Mouse (Mus musculus) layer of hippocampus, postnatal 10 days (tissue): ENCODE measurements at regions not wholly inside any gene's neighbourhood (a gene's known extent, or its start where the extent isn't known, plus 50 kb on each side); places are given as distances from the start of the nearest gene placed in this dataset.
A peak's percentile ranks its signal among the peaks of the same experiment; 100 is the strongest.

Experiments used
- DNase-seq, 2 experiments: peaks; one replicate each; pipeline ENCODE4 v3.0.0; 2021; ENCODE audit warnings: low spot score in 2 of 2

DNA sequence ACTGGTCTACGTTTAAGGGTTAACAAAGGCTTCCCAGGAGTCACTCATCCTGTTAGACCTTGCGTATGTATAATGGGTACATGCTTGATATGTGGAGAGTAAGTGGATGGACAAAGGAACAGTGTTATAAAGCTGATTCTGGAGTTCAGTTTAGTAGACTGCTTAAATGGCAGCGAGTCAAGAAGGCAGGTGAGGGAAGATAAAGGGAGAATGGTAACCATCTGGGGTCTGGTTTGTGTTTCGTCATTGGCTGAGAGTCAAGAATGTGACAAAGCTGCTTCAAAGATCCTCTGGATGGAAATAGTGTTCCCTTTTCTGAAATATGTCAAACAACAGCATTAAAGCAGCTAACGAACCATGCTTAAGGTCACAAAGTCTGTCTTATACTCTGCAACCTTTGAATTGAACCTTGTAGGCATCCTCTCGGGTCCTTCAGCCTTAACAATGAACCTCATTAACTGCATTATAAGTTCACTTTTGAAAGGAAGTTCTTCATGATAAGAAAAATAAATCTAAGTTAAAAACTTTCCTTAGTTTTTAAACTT is 286.9 kb upstream of the 4930452B06Rik start:
- no peak for DNase-seq

DNA sequence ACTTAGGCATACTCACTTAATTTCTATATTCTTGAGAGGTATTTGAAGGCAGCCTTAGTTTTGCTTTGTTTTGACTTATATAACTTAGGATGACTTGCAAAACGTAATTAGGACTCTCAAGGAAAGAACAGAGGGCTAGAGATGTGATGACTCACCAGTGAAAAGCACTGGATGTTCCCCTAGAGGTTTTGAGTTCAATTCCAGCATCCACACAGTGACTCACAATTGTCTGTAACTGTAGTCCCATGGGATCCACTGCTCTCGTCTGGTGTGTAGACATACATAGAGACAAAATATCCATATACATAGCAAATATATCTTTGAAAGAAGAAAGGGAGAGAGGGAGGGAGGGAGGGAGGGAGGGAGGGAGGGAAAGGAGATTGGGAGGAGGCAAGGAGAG is 282.7 kb upstream of the 4930452B06Rik start:
- DNase-seq: no peak

DNA sequence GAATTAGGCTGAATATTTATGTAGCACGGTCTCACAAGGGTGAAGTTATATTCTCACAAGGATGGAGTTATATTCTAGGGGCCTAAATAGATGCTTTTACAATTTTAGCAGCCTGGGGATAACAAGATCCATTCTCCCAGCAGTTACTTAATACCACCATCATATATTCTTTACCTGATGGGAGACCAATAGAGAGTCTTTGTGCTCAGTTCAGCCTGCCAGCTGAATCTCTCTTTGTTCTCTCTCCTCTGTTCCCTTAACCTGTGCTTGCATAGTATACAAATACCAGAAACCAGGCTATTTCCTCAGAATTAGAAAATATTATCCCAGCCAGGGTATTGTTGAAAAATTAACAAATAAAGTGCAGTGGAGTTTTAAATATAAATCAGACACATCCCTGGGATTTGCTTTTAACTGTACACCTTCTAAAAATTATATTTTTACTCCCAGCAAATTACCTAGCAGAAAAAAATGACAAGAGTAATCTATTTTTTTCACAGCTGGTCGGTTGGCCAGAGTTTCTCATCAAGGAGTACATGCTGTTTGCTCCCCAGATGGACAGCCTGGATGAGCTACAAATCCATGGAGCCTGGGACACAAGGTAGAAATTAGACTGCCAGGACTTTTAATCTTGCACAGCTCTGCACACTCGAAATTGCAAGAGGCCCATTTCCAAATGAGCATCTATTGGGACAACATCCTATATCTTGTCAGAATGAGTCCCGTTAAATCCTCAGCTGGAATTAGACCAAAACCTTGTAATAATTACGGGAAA is 281.0 kb upstream of the 4930452B06Rik start:
- no peak for DNase-seq

DNA sequence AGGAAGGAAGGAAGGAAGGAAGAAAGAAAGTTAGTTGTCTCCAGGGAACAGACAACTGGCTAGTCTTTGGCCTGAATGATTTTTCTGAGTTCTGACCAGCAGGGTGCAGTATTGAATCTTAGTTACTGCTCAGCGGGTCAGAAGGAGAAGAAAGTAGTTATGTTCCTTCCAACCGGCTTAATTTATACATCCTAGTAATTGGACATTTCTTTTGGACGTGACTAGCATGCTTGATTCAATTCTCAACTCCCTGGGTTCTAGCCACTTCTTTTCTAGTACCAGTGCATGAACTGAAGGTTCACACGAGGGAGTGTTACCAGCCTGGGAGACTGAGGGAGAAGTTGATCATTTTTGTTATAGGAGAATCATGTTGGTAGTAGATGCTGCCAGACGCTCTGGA is 269.1 kb upstream of the 4930452B06Rik start:
- DNase-seq: peak; percentile 61 to 73
